Mouse (Mus musculus) brain, embryonic 14.5 days (tissue): ENCODE measurements around the gene Mgmt.

ENCODE experiments used
- CTCF ChIP-seq: fragments of 200-500 bp; IDR thresholded peaks from 2 replicates; pipeline ENCODE4 v1.5.1; 2012; ENCODE audit warnings: inconsistent platforms, mild to moderate bottlenecking, moderate library complexity, borderline replicate concordance; ENCODE audit not compliant: insufficient read depth, insufficient read length; ENCODE audit errors: extremely low read depth
- POLR2A ChIP-seq: fragments of 200-500 bp; IDR thresholded peaks from 2 replicates; pipeline ENCODE4 v1.6.1; 2012; ENCODE audit warnings: mild to moderate bottlenecking, inconsistent platforms, borderline replicate concordance; ENCODE audit not compliant: poor library complexity, insufficient read depth, insufficient read length, severe bottlenecking; ENCODE audit errors: extremely low read depth

GRCm38 (mm10) chr7:136922230-136922629 is 27.8 kb downstream of the Mgmt start:
- TF ChIP-seq POLR2A, result no peak
- TF ChIP-seq CTCF, result no peak
